Mouse (Mus musculus) hindbrain, embryonic 10.5 days (tissue): ENCODE measurements at regions not wholly inside any gene's neighbourhood (a gene's known extent, or its start where the extent isn't known, plus 50 kb on each side); places are given as distances from the start of the nearest gene placed in this dataset.
"Not testable (repeated sequence)": the region's sequence is repeated elsewhere in the genome, so short reads cannot be mapped to it uniquely, and the experiment has no call there.

ENCODE experiments used
- DNase-seq: peaks from one replicate; pipeline ENCODE4 v3.0.0-alpha.2; 2017; ENCODE audit warnings: low spot score
- H3K27ac ChIP-seq: fragments of 300-500 bp; sonication (generic); 2 replicates; pipeline ENCODE4 v1.5.1; 2016; ENCODE audit warnings: mild to moderate bottlenecking, moderate library complexity
- H3K27me3 ChIP-seq: fragments of 300-500 bp; sonication (generic); 2 replicates; pipeline ENCODE4 v1.6.1; 2016; ENCODE audit warnings: mild to moderate bottlenecking; ENCODE audit not compliant: poor library complexity, insufficient read depth, severe bottlenecking
- H3K36me3 ChIP-seq: fragments of 300-500 bp; sonication (generic); 2 replicates; pipeline ENCODE4 v1.6.1; 2016; ENCODE audit warnings: mild to moderate bottlenecking, moderate library complexity
- H3K4me1 ChIP-seq: fragments of 300-500 bp; sonication (generic); replicated peaks from 2 replicates; pipeline ENCODE4 v1.6.1; 2016; ENCODE audit warnings: mild to moderate bottlenecking
- H3K4me3 ChIP-seq: fragments of 300-500 bp; sonication (generic); 2 replicates; pipeline ENCODE4 v1.5.1; 2016; ENCODE audit warnings: mild to moderate bottlenecking, moderate library complexity
- H3K9me3 ChIP-seq: fragments of 300-500 bp; sonication (generic); 2 replicates; pipeline ENCODE4 v1.6.1; 2016; ENCODE audit warnings: mild to moderate bottlenecking, moderate library complexity
- WGBS: fragments of 180-500 bp; shearing (Covaris S2); methylation state at CpG from one replicate; pipeline ENCODE4 v1.1.7; 2016; 5-methylcytosine and 5-hydroxymethylcytosine counted together

DNA sequence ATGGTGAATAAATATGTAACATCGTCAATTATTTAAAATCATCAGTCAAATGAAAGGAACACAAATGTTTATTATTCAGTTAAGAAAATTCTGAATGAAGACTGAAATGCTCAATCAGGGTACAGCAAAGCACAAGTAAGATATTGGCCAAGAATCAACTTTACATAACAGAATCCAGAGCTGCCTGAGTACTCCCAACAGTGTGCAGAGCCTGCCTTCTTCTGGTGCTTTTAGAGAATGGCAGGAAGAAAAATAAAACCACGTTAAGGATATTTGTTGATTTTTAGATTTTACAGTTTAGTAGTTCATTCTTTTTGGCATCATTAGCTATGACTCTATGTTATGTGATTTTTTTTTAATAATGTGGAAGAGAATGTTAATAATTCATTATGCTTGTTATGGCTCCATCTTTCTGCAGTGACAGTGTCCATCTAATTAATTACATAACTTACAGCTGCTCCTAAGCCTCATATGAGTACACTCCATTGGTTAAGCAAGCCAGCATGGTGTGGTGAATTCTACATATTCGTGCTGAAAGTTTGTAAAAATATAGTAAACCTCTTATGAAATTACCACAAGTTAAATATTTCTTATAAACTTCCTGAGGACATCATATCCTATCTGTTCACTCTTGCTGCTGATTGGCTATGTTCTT is 579.0 kb downstream of the Kcna4 start:
- Histone ChIP-seq H3K9me3 (no peaks in the 10 kb centered on the region), H3K27ac (no peak overlapping the region), H3K4me1 (no peaks in the 10 kb centered on the region), H3K4me3 (no peak overlapping the region), H3K27me3 (no peaks in the 10 kb centered on the region), H3K36me3 (no peaks in the 10 kb centered on the region)
- no peak for DNase-seq
- 55% methylated on average over 3 of the region's 3 CpGs for WGBS

DNA sequence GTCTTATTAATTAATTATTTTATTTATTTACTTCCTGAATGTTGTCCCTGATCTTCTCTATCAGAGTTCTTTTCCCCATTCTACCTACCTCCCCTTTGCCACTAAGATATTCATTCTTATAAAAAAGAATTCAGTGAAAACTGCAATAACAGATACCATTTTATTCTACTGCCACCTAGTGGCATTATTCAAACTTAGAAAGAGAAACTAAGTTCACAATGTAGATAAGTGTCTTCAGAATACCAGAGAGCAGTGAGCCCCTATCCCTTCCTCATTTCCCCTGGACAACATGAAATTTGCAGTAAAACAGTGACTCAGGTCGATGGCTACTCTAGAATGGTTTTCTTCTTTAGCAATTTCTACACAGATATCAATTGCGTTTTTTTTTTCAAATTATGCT is 589.2 kb downstream of the Kcna4 start:
- 28% methylated on average over 2 of the region's 2 CpGs for WGBS
- no peaks in the 10 kb centered on the region for H3K9me3 ChIP-seq
- H3K4me1 ChIP-seq: no peaks in the 10 kb centered on the region
- DNase-seq: no peak
- H3K27ac ChIP-seq: no peak overlapping the region
- H3K27me3 ChIP-seq: no peaks in the 10 kb centered on the region
- no peaks in the 10 kb centered on the region for H3K36me3 ChIP-seq
- no peak overlapping the region for H3K4me3 ChIP-seq

DNA sequence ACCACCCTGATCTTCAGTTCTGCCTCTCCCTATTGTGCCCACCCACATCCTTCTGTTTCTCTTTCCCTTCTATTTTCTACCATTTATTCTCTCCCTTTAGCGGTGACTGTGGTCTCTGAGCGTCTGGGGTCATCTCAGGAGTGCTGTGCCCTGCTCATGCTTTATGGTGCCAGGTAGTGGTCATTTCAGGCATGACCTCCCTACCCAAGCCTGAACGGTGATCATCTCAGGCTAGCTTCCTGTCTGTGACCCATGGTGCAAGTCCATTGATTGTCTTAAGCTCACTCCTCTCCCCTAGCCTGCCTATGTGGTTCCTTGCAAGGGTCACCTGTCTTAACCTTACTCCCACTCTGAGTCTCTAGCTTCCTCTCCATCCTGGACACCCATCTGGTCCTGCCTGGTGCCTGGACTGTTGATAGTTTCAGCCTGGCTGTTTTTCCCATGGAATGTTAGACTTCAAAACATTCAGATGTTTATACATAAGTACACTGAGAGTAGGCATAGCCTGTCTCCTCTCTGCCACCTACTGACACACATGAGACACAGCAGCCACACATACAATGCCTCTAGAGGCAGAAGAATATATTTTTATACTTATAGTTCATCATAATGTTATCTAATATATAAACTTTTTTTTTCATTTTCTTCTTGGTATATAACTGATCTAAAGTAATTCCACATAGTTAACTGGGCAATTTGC is 595.8 kb downstream of the Kcna4 start:
- Histone ChIP-seq H3K4me3 (no peak overlapping the region), H3K27me3 (no peaks in the 10 kb centered on the region), H3K4me1 (no peaks in the 10 kb centered on the region), H3K27ac (no peak overlapping the region), H3K9me3 (no peaks in the 10 kb centered on the region), H3K36me3 (no peaks in the 10 kb centered on the region)
- DNase-seq: no peak
- 80% methylated on average over 3 of the region's 3 CpGs for WGBS

DNA sequence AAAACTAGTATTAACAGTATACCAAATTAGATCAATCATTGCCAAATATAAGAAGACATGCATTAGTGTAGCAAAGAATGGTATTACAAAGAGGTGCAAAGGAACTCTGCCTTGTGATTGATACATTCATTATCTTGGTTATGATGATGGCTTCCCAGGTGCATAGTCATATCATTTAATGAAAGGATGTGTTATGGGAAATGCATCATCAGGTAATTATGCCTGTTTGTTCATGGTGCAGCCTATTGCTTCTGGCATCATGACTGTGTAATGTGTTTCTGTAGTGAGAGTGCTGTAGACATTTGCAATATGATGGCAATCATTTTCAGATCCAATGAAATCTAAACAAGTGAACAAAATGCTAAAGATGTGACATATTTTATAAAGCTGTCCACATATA is 597.8 kb downstream of the Kcna4 start:
- Histone ChIP-seq H3K4me3 (no peak overlapping the region), H3K27me3 (no peaks in the 10 kb centered on the region), H3K36me3 (no peaks in the 10 kb centered on the region), H3K4me1 (no peaks in the 10 kb centered on the region), H3K9me3 (no peaks in the 10 kb centered on the region), H3K27ac (no peak overlapping the region)
- DNase-seq: no peak

DNA sequence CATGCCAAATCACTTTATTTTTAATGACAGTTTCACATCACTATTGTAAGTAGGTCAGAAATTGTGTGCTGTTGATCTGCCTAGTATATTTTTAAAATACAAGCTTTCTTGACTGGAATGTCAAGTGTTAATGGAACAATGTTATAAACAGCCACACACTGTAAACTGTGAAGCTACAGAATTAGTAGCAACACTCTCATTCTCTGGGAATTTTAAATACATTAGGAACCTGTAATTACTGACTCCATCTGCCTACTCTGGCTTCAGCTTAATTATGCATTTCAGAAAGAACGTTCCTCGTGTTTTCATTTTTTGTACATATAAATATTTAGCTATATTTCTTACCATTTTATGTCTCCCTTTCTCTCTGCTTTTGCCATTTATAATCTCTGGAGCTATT is 634.7 kb downstream of the Kcna4 start:
- Histone ChIP-seq H3K9me3 (0 out of 2 replicates have a peak, but pooled peaks cover 2% of the 10 kb centered on the region), H3K36me3 (no peaks in the 10 kb centered on the region), H3K4me3 (no peak overlapping the region), H3K27me3 (no peaks in the 10 kb centered on the region), H3K27ac (no peak overlapping the region), H3K4me1 (no peaks in the 10 kb centered on the region)
- no peak for DNase-seq
- 96% methylated on average over 2 of the region's 2 CpGs for WGBS

DNA sequence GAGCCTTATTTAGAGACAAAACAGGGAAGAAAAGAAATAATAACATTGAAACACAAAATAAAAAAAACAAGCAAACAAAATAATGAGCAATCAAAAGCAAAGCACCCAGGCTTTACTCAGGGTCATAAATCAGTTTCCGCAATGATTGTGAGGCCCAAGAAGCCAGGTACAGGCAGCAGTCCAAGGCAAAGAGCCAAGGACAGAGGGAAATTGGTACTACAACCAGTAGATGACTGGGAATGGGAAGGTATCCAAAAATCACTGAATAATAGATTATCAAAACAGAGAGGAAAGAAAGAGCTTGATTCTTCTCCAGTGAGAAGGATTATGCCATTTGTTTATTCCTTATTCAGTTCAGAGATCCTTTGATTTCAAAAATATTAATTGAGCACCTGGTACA is 636.2 kb downstream of the Kcna4 start:
- no peaks in the 10 kb centered on the region for H3K27me3 ChIP-seq
- DNase-seq: no peak
- H3K36me3 ChIP-seq: no peaks in the 10 kb centered on the region
- H3K27ac ChIP-seq: no peak overlapping the region
- no peaks in the 10 kb centered on the region for H3K4me1 ChIP-seq
- H3K4me3 ChIP-seq: no peak overlapping the region
- H3K9me3 ChIP-seq: 0 out of 2 replicates have a peak, but pooled peaks cover 2% of the 10 kb centered on the region
- 89% methylated on average over 1 of the region's 1 CpGs for WGBS

DNA sequence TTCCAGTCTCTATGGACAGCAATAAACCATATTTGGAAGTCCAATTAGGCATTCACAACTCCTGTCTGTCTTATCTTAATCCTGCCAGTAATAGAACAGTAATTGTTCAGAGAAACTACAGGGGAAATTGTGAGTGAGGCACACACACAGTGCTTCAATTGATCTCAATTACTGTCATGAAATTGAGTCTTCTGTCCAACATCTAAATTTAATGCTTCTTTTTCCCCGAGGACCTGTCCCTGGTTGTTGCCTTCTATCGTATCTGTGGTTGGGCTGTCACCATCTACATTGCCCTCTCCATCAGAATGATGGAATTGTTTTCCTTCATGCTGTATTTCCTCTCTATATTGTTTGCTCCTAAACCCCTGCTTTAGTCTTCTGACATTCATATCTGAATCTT is 644.9 kb downstream of the Kcna4 start:
- Histone ChIP-seq H3K27me3 (no peaks in the 10 kb centered on the region), H3K9me3 (no peaks in the 10 kb centered on the region), H3K27ac (no peak overlapping the region), H3K4me1 (no peaks in the 10 kb centered on the region), H3K36me3 (no peaks in the 10 kb centered on the region), H3K4me3 (no peak overlapping the region)
- DNase-seq: no peak
- WGBS: 75% methylated on average over 2 of the region's 2 CpGs

DNA sequence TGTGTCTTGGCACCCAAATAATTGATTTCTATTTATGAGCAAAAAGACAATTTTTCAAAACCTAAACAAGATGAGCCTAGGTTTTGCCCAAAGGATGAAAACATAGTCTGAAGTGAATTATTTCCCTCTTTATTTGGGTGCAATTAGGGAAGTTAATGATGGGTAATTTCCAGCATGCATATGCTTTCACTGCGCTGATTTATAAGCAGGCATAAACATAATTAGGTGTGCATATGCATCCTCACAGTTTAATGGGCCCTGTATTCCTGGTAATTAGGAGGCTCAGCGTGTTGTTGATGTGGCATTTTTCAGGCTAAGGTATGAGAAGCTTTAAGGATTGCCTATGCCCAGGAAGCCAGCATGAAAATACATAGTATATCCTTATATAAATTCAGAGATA is 645.3 kb downstream of the Kcna4 start:
- no peak overlapping the region for H3K27ac ChIP-seq
- WGBS: 87% methylated on average over 2 of the region's 2 CpGs
- H3K9me3 ChIP-seq: no peaks in the 10 kb centered on the region
- H3K36me3 ChIP-seq: no peaks in the 10 kb centered on the region
- no peaks in the 10 kb centered on the region for H3K27me3 ChIP-seq
- no peak for DNase-seq
- H3K4me3 ChIP-seq: no peak overlapping the region
- no peaks in the 10 kb centered on the region for H3K4me1 ChIP-seq

DNA sequence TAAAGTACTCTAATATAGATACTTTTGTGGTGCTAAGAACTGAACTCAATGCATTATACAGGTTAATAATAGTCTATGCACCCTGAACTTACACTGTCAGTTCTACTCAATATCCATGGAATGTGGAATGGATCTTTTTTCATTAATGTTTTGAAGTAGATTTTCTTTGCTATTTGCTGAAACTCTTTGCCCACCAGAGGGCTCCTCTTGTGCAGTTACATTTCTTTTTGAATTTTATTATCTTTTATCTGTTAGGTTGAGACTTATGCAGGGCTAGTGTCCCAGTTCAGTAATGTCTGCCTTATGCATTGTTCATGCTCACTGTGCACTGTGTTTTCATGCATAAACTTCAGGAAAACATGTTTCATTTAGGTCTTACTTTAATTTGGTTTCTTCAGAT is 650.9 kb downstream of the Kcna4 start:
- no peaks in the 10 kb centered on the region for H3K9me3 ChIP-seq

DNA sequence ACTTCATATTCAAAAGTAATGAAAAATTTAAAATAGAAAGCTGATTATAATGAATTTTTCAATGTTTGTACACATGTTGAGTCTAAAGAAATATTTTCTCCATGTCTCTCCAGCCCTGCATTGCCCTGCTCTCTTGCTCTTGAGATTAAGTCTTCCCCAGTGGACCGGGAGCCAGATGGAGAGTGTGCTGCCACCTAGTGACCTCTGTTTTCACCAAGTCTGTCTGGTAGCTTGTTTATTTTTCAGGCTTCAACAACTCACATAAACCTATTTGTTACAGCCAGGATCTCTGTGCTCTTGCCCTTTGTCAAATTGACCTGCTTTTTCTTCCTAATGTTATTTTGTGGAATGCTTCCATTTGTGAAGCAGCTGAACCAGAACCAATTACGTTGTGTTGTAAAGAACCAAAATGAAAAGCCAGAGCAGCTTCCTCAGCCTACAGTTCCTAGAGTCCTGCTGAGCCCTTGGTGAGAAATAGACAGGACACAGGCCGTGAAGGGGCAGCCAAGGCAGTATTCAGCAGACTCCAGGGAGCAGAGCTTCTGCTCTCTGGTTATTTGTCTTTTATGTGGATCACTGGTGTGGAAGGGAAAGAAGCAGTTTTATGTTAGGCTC is 655.5 kb downstream of the Kcna4 start:
- no peak overlapping the region for H3K4me3 ChIP-seq
- peaks cover 5% of the 10 kb centered on the region; the same call in 1 of the 2 replicates for H3K4me1 ChIP-seq
- DNase-seq: peak; percentile 51
- H3K9me3 ChIP-seq: no peaks in the 10 kb centered on the region
- H3K27ac ChIP-seq: no peak overlapping the region; the same call in 1 of the 2 replicates
- WGBS: 4% methylated on average over 3 of the region's 3 CpGs
- no peaks in the 10 kb centered on the region for H3K27me3 ChIP-seq
- H3K36me3 ChIP-seq: no peaks in the 10 kb centered on the region

More for the DNA sequence above, 650.9 kb downstream of the Kcna4 start:
- Histone ChIP-seq H3K4me1 (peaks cover 5% of the 10 kb centered on the region; the same call in 1 of the 2 replicates), H3K4me3 (no peak overlapping the region), H3K27ac (no peak overlapping the region), H3K36me3 (no peaks in the 10 kb centered on the region), H3K27me3 (no peaks in the 10 kb centered on the region)
- DNase-seq: no peak

DNA sequence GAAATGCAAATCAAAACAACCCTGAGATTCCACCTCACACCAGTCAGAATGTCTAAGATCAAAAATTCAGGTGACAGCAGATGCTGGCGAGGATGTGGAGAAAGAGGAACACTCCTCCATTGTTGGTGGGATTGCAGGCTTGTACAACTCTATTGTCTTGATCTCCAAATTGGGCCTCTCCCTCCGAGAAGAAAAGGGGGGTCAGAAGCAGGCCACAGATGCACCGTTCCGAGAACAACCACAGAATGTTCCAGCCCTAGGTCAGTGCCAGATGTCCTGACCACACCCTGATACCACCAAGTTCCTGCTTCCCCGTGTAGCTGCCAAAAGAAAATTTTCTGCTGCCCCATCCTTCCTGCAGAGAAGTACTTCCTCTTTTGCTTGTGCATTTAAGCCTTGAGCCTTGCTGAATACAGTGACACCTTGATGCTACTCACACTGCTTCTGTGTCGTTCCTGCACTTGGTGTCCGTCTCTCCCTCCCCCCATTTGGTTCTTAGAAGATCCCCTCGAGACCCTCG is 665.2 kb downstream of the Kcna4 start:
- not testable (repeated sequence) for DNase-seq, H3K36me3 ChIP-seq, H3K4me3 ChIP-seq, H3K27ac ChIP-seq, H3K4me1 ChIP-seq, H3K27me3 ChIP-seq, H3K9me3 ChIP-seq
- 88% methylated on average over 9 of the region's 9 CpGs for WGBS

DNA sequence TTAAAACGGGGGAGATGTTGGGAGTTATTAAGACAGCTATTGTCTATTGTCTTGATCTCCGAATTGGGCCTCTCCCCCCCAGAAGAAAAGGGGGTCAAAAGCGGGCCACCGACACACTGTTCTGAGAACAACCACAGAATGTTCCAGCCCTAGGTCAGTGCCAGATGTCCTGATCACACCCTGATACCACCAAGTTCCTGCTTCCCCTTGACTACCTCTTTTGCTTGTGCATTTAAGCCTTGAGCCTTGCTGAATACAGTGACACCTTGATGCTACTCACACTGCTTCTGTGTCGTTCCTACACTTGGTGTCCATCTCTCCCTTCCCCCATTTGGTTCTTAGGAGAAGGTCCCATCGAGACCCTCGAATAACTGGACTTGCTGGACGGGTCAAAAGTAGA is 673.5 kb downstream of the Kcna4 start:
- H3K4me3 ChIP-seq, H3K9me3 ChIP-seq, H3K36me3 ChIP-seq, H3K27me3 ChIP-seq, H3K27ac ChIP-seq, H3K4me1 ChIP-seq, DNase-seq: not testable (repeated sequence)
- 92% methylated on average over 8 of the region's 8 CpGs for WGBS

DNA sequence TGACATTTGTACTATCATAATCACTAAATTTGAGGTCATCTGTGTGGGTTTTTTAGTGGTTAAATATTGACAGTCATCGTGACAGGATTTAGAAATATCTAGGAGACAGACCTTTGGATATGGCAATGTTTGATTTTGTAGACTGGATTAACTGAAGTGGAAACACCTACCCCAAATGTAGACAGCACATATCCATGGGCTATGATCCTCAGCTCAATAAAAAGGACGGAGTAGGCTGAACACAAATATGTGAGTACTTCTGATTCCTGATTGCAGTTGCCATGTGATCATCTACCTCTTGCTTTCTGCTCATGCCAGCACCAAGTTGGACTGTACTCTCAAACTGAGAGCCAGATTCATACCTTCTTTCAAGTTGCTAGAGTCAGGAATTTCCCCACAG is 674.4 kb downstream of the Kcna4 start:
- no peaks in the 10 kb centered on the region for H3K9me3 ChIP-seq
- no peaks in the 10 kb centered on the region for H3K27me3 ChIP-seq
- WGBS: 91% methylated on average over 2 of the region's 2 CpGs
- H3K4me1 ChIP-seq: peaks cover 6% of the 10 kb centered on the region; the same call in 1 of the 2 replicates
- no peak overlapping the region for H3K27ac ChIP-seq
- DNase-seq: no peak
- H3K4me3 ChIP-seq: no peak overlapping the region
- no peaks in the 10 kb centered on the region for H3K36me3 ChIP-seq
